Comparison of ENCODE assay signal across 10 mouse cellular contexts in genomic region chr11:78522481-78522997, GRCm38 (mm10). TPM values are rescaled to one million over a fixed set of nuclear protein-coding genes. Genes with fewer than 3 reads are reported as not detected.
DNase-seq lines count a peak whose midpoint lies in the region; ATAC-seq and TF ChIP-seq lines count a peak whose summit lies in the region.
"Had no signal": no experiment of that assay in that cellular context is flagged by ENCODE, and none has a peak within 500 bp of the region (broad histone marks: within the 10 kb centered on the region; RNA-seq: fewer than 3 reads in every experiment).

No protein-coding gene starts in this region.

- CTCF ChIA-PET in Patski (lab: Charles Lee): interaction anchor here (1.5 to 1.8 kb wide), 2 partner anchors 11 to 13 kb away, joined by 4 to 10 read pairs; no protein-coding TSS in a partner anchor

- no peak overlapping the region for H3K9ac ChIP-seq in kidney, embryonic 15.5 days
- H3K9ac ChIP-seq: liver, embryonic 15.5 days had no signal

- peaks cover 100% of the 10 kb centered on the region for H3K36me3 ChIP-seq in kidney, embryonic 15.5 days

- in situ Hi-C loops in Patski (cut with MboI; ENCODE audit: low pct_unique_long_range_greater_than_20kb): no loop called here

- TF ChIP-seq CTCF in Patski (IDR thresholded peaks at IDR 0.05): no peak

- POLR2A ChIA-PET in Patski (lab: Charles Lee): no interaction called here

- no peak overlapping the region for H3K4me3 ChIP-seq in kidney, embryonic 15.5 days (replicated peaks)
- H3K4me3 ChIP-seq: liver, embryonic 15.5 days had no signal

- intact Hi-C loops in left cerebral cortex, postnatal 4 days (cut with DNase I): no loop called here

- H3K4me1 ChIP-seq in kidney, embryonic 15.5 days: peaks cover under 1% of the 10 kb centered on the region; the same call in 1 of the 2 replicates
- H3K4me1 ChIP-seq: liver, embryonic 15.5 days had no signal

- no peak overlapping the region for H3K27ac ChIP-seq in kidney, embryonic 15.5 days
- H3K27ac ChIP-seq: liver, embryonic 15.5 days had no signal

- no peak for ATAC-seq in kidney, embryonic 15.5 days (replicated peaks; ENCODE audit: low FRiP score)
- peak; percentile 73 for ATAC-seq in Patski

- no peaks in the 10 kb centered on the region for H3K9me3 ChIP-seq in kidney, embryonic 15.5 days (replicated peaks)
- H3K9me3 ChIP-seq: liver, embryonic 15.5 days had no signal

- no peaks in the 10 kb centered on the region for H3K27me3 ChIP-seq in kidney, embryonic 15.5 days
- no peaks in the 10 kb centered on the region for H3K27me3 ChIP-seq in Patski
- H3K27me3 ChIP-seq: liver, embryonic 15.5 days had no signal

- H3K4me2 ChIP-seq in kidney, embryonic 15.5 days: no peak overlapping the region
- H3K4me2 ChIP-seq: liver, embryonic 15.5 days had no signal

- DNase-seq in cerebellum, postnatal 10 days: peak; percentile 81 to 83
- DNase-seq in cerebellum, adult 11 months: no peak
- DNase-seq in kidney, adult 9 months: peak; percentile 62
- DNase-seq in Patski (ENCODE audit: low read depth, low spot score): peak; percentile 84
- DNase-seq in lung, postnatal 25 days (ENCODE audit: low spot score): peak; percentile 66
- no peak for DNase-seq in frontal cortex, postnatal 10 days (ENCODE audit: low spot score in 2 of 2)
- DNase-seq in left cerebral cortex, postnatal 4 days: no peak

- WGBS in kidney, embryonic 15.5 days: 100% methylated on average over 1 of the region's 1 CpGs

RNA-seq across cellular contexts. Expression of gene Poldip2, which starts 10.5 kb away (rescaled TPM):
- 169 and 171 TPM in 2 replicates for polyA plus RNA-seq in kidney, embryonic 15.5 days (2015; fragmentation: Nextera tagmentation; extraction: Ambion mirVana)
- 148 TPM for polyA plus RNA-seq in Patski (2021)
- total RNA-seq in left cerebral cortex, postnatal 4 days (2021): 100 to 1,000 TPM; 113 to 118 TPM

RNA-seq across cellular contexts. Expression of gene Tmem199, which starts 10.6 kb away (rescaled TPM):
- polyA plus RNA-seq in kidney, embryonic 15.5 days (2015; fragmentation: Nextera tagmentation; extraction: Ambion mirVana): 56.7 and 57.1 TPM in 2 replicates
- 48.0 TPM for polyA plus RNA-seq in Patski (2021)
- 10 to 100 TPM; 35.6 to 35.7 TPM for total RNA-seq in left cerebral cortex, postnatal 4 days (2021)

RNA-seq across cellular contexts. Expression of gene Tnfaip1, which starts 13.6 kb away (rescaled TPM):
- 81.8 and 88.2 TPM in 2 replicates for polyA plus RNA-seq in kidney, embryonic 15.5 days (2015; fragmentation: Nextera tagmentation; extraction: Ambion mirVana)
- polyA plus RNA-seq in Patski (2021): 68.3 TPM
- total RNA-seq in left cerebral cortex, postnatal 4 days (2021): 10 to 100 TPM; 54.5 to 59.7 TPM

RNA-seq across cellular contexts. Expression of gene Ift20, which starts 13.6 kb away (rescaled TPM):
- 134 and 145 TPM in 2 replicates for polyA plus RNA-seq in kidney, embryonic 15.5 days (2015; fragmentation: Nextera tagmentation; extraction: Ambion mirVana)
- 77.8 TPM for polyA plus RNA-seq in Patski (2021)
- 10 to 100 TPM; 54.6 to 59.7 TPM for total RNA-seq in left cerebral cortex, postnatal 4 days (2021)

RNA-seq across cellular contexts. Expression of gene Sebox, which starts 19.3 kb away (rescaled TPM):
- not detected in 2 replicates for polyA plus RNA-seq in kidney, embryonic 15.5 days (2015; fragmentation: Nextera tagmentation; extraction: Ambion mirVana)
- not detected for polyA plus RNA-seq in Patski (2021)
- under 1 TPM; 0.26 to 0.30 TPM for total RNA-seq in left cerebral cortex, postnatal 4 days (2021)
- polyA plus RNA-seq: heart, embryonic 16.5 days had no signal

Comparison
In these comparisons a context has a peak if more than half of its experiments do, and no peak if none do; other contexts are left out.
1. DNase-seq: peak in cerebellum, postnatal 10 days (2 of 2), kidney, adult 9 months (single experiment), Patski (single experiment) and lung, postnatal 25 days (single experiment); none in cerebellum, adult 11 months (single experiment), frontal cortex, postnatal 10 days (0 of 2) and left cerebral cortex, postnatal 4 days (single experiment).